Mouse (Mus musculus): ENCODE data around the gene Spen. TPM values are rescaled to one million over a fixed set of nuclear protein-coding genes. Genes with fewer than 3 reads are reported as not detected.

Gene Spen
- polyA plus RNA-seq, 1 experiment: 41.7 TPM

GRCm38 (mm10) chr4:141540844-141541243 is 2.4 kb upstream of the Spen start:
- no peak overlapping the region for H3K27ac ChIP-seq (ENCODE audit: insufficient read depth, low read depth, low read length)
- peaks cover 4% of the 10 kb centered on the region; the same call in 1 of the 2 replicates for H3K4me1 ChIP-seq (ENCODE audit: control insufficient read depth, insufficient read depth, low read length)
- no peak for TF ChIP-seq CTCF (IDR thresholded peaks at IDR 0.05; ENCODE audit: insufficient read depth, low read depth, low read length)
- no peak for TF ChIP-seq POLR2A (IDR thresholded peaks at IDR 0.05; ENCODE audit: insufficient read depth, low read depth, low read length)
- WGBS: 39% methylated on average over 3 of the region's 3 CpGs
- no peak overlapping the region for H3K4me3 ChIP-seq (ENCODE audit: insufficient read depth, low read depth, low read length)

- Histone ChIP-seq H3K4me3 (ENCODE audit: insufficient read depth, low read depth, low read length) (no peak overlapping the region), H3K4me1 (ENCODE audit: control insufficient read depth, insufficient read depth, low read length) (peaks cover 3% of the 10 kb centered on the region; the same call in 1 of the 2 replicates), H3K27ac (ENCODE audit: insufficient read depth, low read depth, low read length) (peak overlapping the region; percentile 100)
- TF ChIP-seq CTCF (IDR thresholded peaks at IDR 0.05; ENCODE audit: insufficient read depth, low read depth, low read length) (no peak), POLR2A (IDR thresholded peaks at IDR 0.05; ENCODE audit: insufficient read depth, low read depth, low read length) (no peak)
- WGBS: 42% methylated on average over 12 of the region's 12 CpGs
Measured at GRCm38 (mm10) chr4:141539213-141539767, 893 bp upstream of the Spen start.

DNA sequence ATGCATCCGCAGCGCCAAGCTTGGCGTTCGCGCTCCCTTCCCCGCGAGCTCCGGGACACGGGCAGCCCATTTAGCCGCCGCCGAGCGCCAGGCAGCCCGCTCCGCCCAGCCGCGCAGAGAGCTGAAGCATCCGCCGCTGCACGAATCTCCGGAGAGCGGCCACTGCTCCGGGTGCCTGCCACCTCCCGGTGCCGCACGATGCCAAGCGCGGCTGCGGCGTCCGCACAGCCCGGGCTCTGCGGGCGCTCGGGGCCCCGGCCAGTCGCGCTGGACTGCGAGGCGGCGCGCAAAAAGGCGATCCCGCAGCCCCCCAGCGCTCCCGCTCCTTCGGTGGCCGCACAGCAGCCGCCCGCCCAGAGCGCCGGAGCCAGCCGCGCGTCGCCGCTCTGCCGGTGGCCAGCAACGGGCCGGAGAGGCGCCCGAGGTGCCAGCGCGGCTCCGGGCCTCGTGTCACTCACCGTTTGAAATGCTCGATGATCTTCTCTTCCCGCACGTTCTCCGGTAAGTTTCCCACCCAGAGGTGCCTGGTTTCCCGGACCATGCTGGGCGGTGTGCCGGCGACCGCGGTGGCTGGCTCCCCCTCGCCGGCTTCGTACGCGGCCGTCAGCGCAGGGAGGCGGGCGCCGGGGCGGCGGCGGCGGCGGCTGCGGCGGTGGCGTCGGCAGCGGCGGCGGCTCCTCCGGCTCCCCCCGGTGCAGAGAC is 540 bp downstream of the Spen start:
- WGBS: under 1% methylated on average over 101 of the region's 101 CpGs
- Histone ChIP-seq H3K4me3 (ENCODE audit: insufficient read depth, low read depth, low read length) (peak overlapping the region; percentile 74), H3K4me1 (ENCODE audit: control insufficient read depth, insufficient read depth, low read length) (peaks cover 14% of the 10 kb centered on the region), H3K27ac (ENCODE audit: insufficient read depth, low read depth, low read length) (peak overlapping the region; percentile 76)
- TF ChIP-seq POLR2A (IDR thresholded peaks at IDR 0.05; ENCODE audit: insufficient read depth, low read depth, low read length) (no peak), CTCF (IDR thresholded peaks at IDR 0.05; ENCODE audit: insufficient read depth, low read depth, low read length) (no peak)

GRCm38 (mm10) chr4:141537226-141537610 is 1.2 kb downstream of the Spen start:
- Histone ChIP-seq H3K27ac (ENCODE audit: insufficient read depth, low read depth, low read length) (peak overlapping the region; percentile 85), H3K4me3 (ENCODE audit: insufficient read depth, low read depth, low read length) (peak overlapping the region; percentile 74), H3K4me1 (ENCODE audit: control insufficient read depth, insufficient read depth, low read length) (peaks cover 14% of the 10 kb centered on the region)
- WGBS: under 1% methylated on average over 14 of the region's 14 CpGs
- TF ChIP-seq CTCF (IDR thresholded peaks at IDR 0.05; ENCODE audit: insufficient read depth, low read depth, low read length) (no peak), POLR2A (IDR thresholded peaks at IDR 0.05; ENCODE audit: insufficient read depth, low read depth, low read length) (no peak)

DNA sequence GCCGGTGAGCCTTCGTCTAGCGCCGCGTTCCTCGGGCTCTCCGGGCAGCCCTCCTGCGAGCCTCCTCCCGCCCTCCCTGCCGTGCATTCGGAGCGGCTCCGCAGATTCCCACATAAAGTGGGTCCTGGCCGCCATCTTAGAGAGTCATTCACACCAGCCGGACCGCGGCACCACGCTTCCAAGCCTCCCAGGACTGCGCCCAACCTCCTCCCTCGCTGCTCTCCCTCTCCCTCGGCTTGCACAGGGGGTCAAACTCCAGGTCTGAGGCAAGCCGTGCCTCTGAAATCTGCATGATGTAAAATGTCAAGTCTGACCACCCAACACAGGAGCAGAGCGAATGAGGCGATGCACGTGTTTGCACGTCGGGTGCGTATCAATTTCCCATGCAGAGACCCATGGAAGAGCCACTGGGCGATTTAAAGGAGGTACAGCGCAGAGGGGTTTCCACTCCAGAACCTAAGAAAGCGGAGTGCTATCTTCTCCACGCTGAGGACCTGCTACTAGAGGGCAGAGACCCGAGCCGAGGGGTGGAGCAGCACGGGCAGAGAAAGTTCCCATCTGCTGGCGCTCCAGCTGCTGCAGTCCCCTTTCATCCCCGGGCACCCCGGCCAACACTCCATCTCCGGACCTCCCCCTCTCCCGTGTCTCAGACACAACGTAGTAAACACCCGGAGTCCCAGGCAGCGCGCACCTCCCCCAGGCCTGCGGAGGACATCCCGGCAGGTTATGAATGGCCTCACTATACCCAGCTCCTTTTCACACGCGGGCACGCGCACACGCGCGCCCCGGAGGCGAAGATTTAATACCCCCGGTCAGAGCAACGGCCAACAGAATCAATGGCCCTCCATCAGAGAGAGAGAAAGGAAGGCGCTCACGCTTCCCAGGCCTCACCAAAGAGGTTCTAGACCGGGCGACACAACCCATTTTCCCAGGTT is 1.8 kb downstream of the Spen start:
- TF ChIP-seq POLR2A (IDR thresholded peaks at IDR 0.05; ENCODE audit: insufficient read depth, low read depth, low read length): 0 out of 2 replicates have a peak, but pooled peaks have one; percentile 16
- TF ChIP-seq CTCF (IDR thresholded peaks at IDR 0.05; ENCODE audit: insufficient read depth, low read depth, low read length): no peak
- Histone ChIP-seq H3K4me3 (ENCODE audit: insufficient read depth, low read depth, low read length) (peak overlapping the region; percentile 74), H3K27ac (ENCODE audit: insufficient read depth, low read depth, low read length) (peak overlapping the region; percentile 85), H3K4me1 (ENCODE audit: control insufficient read depth, insufficient read depth, low read length) (peaks cover 14% of the 10 kb centered on the region)
- WGBS: under 1% methylated on average over 61 of the region's 61 CpGs

- WGBS: 6% methylated on average over 9 of the region's 11 CpGs
- TF ChIP-seq CTCF (IDR thresholded peaks at IDR 0.05; ENCODE audit: insufficient read depth, low read depth, low read length): no peak
- no peak for TF ChIP-seq POLR2A (IDR thresholded peaks at IDR 0.05; ENCODE audit: insufficient read depth, low read depth, low read length)
Measured at GRCm38 (mm10) chr4:141534947-141535680, 3.3 kb downstream of the Spen start.

GRCm38 (mm10) chr4:141530979-141531378 is 7.4 kb downstream of the Spen start:
- TF ChIP-seq POLR2A (IDR thresholded peaks at IDR 0.05; ENCODE audit: insufficient read depth, low read depth, low read length): no peak
- TF ChIP-seq CTCF (IDR thresholded peaks at IDR 0.05; ENCODE audit: insufficient read depth, low read depth, low read length): no peak
- 62% methylated on average over 15 of the region's 15 CpGs for WGBS
- H3K4me3 ChIP-seq (ENCODE audit: insufficient read depth, low read depth, low read length): no peak overlapping the region
- H3K4me1 ChIP-seq (ENCODE audit: control insufficient read depth, insufficient read depth, low read length): peaks cover 27% of the 10 kb centered on the region
- no peak overlapping the region for H3K27ac ChIP-seq (ENCODE audit: insufficient read depth, low read depth, low read length)

More at GRCm38 (mm10) chr4:141534947-141535680, 3.3 kb downstream of the Spen start:
- Histone ChIP-seq H3K4me1 (ENCODE audit: control insufficient read depth, insufficient read depth, low read length) (peaks cover 17% of the 10 kb centered on the region), H3K27ac (ENCODE audit: insufficient read depth, low read depth, low read length) (peak overlapping the region; percentile 50; the same call in 1 of the 2 replicates), H3K4me3 (ENCODE audit: insufficient read depth, low read depth, low read length) (peak overlapping the region; percentile 26)

DNA sequence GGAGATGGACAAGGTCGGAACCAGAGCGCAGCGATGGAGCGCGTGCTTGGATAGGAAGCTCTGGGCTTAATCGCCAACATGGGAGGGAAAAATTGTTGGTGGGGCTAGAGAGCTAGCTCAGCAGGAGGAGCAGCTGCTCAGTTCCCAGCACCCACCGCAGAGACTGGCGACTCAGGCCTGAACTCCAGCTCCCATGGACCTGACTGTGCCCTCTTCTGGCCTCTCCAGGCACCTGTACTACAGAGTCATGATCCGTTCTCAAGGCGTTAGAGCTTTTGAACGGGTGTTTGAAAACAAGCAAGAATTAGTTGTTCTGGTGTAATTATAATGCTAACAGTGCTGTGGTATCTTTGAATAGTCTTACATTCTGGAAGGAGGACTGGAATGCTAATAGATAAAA is 9.5 kb downstream of the Spen start:
- WGBS: 54% methylated on average over 11 of the region's 11 CpGs
- Histone ChIP-seq H3K4me1 (ENCODE audit: control insufficient read depth, insufficient read depth, low read length) (peaks cover 26% of the 10 kb centered on the region), H3K27ac (ENCODE audit: insufficient read depth, low read depth, low read length) (no peak overlapping the region), H3K4me3 (ENCODE audit: insufficient read depth, low read depth, low read length) (no peak overlapping the region)
- no peak for TF ChIP-seq POLR2A (IDR thresholded peaks at IDR 0.05; ENCODE audit: insufficient read depth, low read depth, low read length)

Data from olfactory bulb, adult 2 months (tissue).